Mouse (Mus musculus) lung, postnatal 0 days (tissue): ENCODE data around the gene Tubg2. TPM values are rescaled to one million over a fixed set of nuclear protein-coding genes. Genes with fewer than 3 reads are reported as not detected.

ENCODE experiments used
- ATAC-seq: fragments of 200-750 bp; cut with Nextera tagmentation; 2 replicates; pipeline ENCODE4 v1.8.0; 2017; ENCODE audit warnings: moderate library complexity
- DNase-seq: peaks from one replicate; pipeline ENCODE4 v3.0.0-alpha.2; 2016; ENCODE audit warnings: low spot score
- H3K27ac ChIP-seq: fragments of 300-500 bp; sonication (generic); 2 replicates; pipeline ENCODE4 v1.5.1; 2014; ENCODE audit warnings: antibody characterized with exemption, mild to moderate bottlenecking, low read length, mixed read lengths
- H3K27me3 ChIP-seq: fragments of 300-500 bp; sonication (generic); replicated peaks from 2 replicates; pipeline ENCODE4 v1.6.1; 2014; ENCODE audit warnings: low read length, mixed read lengths; ENCODE audit not compliant: insufficient read depth
- H3K36me3 ChIP-seq: fragments of 300-500 bp; sonication (generic); 2 replicates; pipeline ENCODE4 v1.6.1; 2014; ENCODE audit warnings: low read length, mixed read lengths; ENCODE audit not compliant: insufficient read depth
- H3K4me1 ChIP-seq: fragments of 300-500 bp; sonication (generic); 2 replicates; pipeline ENCODE4 v1.6.1; 2014; ENCODE audit warnings: antibody characterized with exemption, low read depth, low read length, mixed read lengths; ENCODE audit not compliant: insufficient read depth
- H3K4me2 ChIP-seq: fragments of 300-500 bp; sonication (generic); replicated peaks from 2 replicates; pipeline ENCODE4 v1.6.1; 2014; ENCODE audit warnings: low read depth, mild to moderate bottlenecking, low read length, moderate library complexity, mixed read lengths
- H3K4me3 ChIP-seq: fragments of 300-500 bp; sonication (generic); 2 replicates; pipeline ENCODE4 v1.5.1; 2014; ENCODE audit warnings: low read depth, low read length
- H3K9ac ChIP-seq: fragments of 300-500 bp; sonication (generic); replicated peaks from 2 replicates; pipeline ENCODE4 v1.6.1; 2014; ENCODE audit warnings: low read depth, mild to moderate bottlenecking
- H3K9me3 ChIP-seq: fragments of 300-500 bp; sonication (generic); 2 replicates; pipeline ENCODE4 v1.6.1; 2016; ENCODE audit warnings: low read length, mixed read lengths
- CTCF ChIP-seq: IDR thresholded peaks from 2 replicates; pipeline ENCODE4 v1.5.1; 2016; ENCODE audit warnings: antibody characterized with exemption, mild to moderate bottlenecking
- EP300 ChIP-seq: IDR thresholded peaks from 2 replicates; pipeline ENCODE4 v1.6.1; 2016; ENCODE audit warnings: antibody characterized with exemption, mild to moderate bottlenecking, control low read depth
- WGBS: fragments of 180-500 bp; shearing (Covaris S2); extraction: QIAGEN DNeasy Blood & Tissue Kit; methylation state at CpG from one replicate; pipeline ENCODE4 v1.1.7; 2014; 5-methylcytosine and 5-hydroxymethylcytosine counted together
- polyA plus RNA-seq: library from polyadenylated mRNA; unstranded; fragments of >200 nt; fragmentation: Nextera tagmentation; extraction: Ambion mirVana; gene quantifications from 2 replicates; pipeline ENCODE4 v1.2.1, GENCODE M21; 2015

Gene Tubg2
- polyA plus RNA-seq, 1 experiment from 2014 or later: 2.3 TPM

DNA sequence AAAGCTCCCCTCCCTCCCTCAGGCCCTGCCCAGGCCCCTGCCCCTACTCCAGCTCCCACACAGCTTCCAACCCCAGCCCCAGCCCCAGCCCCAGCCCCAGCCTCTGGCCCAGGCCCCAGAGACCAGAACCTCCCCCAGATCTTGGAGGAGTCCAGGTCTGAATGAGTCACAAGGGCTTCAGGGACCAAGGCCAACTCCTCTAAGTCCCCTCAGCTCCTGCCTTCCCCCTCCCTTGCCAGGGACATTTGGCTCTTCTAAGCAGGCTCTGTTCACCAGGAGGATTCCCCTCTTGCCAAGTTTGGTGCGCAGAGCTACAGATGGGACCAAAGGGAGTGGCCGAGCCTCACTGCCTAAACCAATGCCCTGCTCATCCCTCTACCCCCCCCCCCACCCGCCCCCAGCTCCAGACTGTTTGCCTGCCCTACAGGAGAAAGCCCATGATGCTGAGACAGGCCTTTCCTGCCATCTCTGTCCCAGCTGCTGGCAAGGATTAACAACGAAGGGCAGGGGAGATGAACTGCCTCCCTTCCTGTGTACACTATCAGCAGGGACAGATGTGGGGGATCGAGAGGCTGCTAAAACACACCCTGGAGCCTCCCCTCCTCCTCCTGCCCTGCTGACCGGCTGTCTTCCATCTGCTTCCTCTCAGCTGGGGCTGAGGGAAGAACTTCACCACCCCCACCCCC is 33.9 kb downstream of the Tubg2 start:
- Histone ChIP-seq H3K27ac (peak overlapping the region; percentile 71), H3K9ac (0 out of 2 replicates have a peak overlapping the region, but pooled peaks have one; percentile 13), H3K27me3 (no peaks in the 10 kb centered on the region), H3K4me2 (no peak overlapping the region), H3K9me3 (no peaks in the 10 kb centered on the region), H3K4me1 (no peaks in the 10 kb centered on the region; the same call in 1 of the 2 replicates), H3K36me3 (peaks cover 4% of the 10 kb centered on the region; the same call in 1 of the 2 replicates), H3K4me3 (no peak overlapping the region)
- 13% methylated on average over 5 of the region's 6 CpGs for WGBS
- ATAC-seq: peak; percentile 85
- DNase-seq: peak; percentile 93
- TF ChIP-seq CTCF (no peak), EP300 (no peak)

DNA sequence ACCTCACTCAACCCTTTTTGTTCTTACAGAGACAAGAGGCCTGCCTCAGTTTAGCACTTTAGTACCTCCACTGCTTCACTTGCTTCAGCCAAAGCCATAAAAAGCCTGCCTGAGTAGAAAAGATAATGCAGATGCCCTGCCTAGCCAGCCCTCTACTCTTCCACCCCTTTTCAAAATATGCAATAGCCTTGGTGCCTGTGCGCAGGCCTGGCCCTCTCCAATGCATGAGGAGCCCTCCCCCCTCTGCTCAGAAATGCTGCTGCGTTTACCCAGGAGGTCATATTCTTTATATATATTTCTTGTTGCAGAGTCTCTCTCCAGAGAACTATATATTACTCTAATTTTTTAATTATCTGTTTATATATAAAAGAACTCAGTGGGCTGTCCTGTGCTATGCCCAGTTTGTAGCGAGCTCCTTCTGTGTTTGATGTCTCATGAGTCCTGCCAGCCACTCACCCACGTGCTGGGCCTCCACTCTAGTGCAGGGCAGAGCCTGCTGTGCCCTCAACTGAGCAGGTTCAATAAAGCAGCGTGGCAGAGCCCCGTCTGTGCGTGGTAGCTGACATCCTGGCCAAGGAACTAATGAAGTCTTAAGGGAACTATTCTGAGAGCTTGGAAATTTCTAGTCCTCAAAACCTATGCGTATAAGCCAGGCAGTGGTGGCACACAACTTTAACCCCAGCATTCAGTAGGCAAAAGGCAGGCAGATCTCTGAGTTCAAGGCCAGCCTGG is 34.6 kb downstream of the Tubg2 start:
- TF ChIP-seq EP300 (no peak), CTCF (no peak)
- no peak for DNase-seq
- H3K36me3 ChIP-seq: peaks cover 4% of the 10 kb centered on the region; the same call in 1 of the 2 replicates
- no peak overlapping the region for H3K9ac ChIP-seq
- no peaks in the 10 kb centered on the region for H3K9me3 ChIP-seq
- 40% methylated on average over 8 of the region's 8 CpGs for WGBS
- no peak overlapping the region for H3K4me2 ChIP-seq
- H3K4me1 ChIP-seq: no peaks in the 10 kb centered on the region; the same call in 1 of the 2 replicates
- no peak overlapping the region for H3K4me3 ChIP-seq
- peak overlapping the region; percentile 71 for H3K27ac ChIP-seq
- no peaks in the 10 kb centered on the region for H3K27me3 ChIP-seq
- no peak; the same call in 1 of the 2 replicates for ATAC-seq

DNA sequence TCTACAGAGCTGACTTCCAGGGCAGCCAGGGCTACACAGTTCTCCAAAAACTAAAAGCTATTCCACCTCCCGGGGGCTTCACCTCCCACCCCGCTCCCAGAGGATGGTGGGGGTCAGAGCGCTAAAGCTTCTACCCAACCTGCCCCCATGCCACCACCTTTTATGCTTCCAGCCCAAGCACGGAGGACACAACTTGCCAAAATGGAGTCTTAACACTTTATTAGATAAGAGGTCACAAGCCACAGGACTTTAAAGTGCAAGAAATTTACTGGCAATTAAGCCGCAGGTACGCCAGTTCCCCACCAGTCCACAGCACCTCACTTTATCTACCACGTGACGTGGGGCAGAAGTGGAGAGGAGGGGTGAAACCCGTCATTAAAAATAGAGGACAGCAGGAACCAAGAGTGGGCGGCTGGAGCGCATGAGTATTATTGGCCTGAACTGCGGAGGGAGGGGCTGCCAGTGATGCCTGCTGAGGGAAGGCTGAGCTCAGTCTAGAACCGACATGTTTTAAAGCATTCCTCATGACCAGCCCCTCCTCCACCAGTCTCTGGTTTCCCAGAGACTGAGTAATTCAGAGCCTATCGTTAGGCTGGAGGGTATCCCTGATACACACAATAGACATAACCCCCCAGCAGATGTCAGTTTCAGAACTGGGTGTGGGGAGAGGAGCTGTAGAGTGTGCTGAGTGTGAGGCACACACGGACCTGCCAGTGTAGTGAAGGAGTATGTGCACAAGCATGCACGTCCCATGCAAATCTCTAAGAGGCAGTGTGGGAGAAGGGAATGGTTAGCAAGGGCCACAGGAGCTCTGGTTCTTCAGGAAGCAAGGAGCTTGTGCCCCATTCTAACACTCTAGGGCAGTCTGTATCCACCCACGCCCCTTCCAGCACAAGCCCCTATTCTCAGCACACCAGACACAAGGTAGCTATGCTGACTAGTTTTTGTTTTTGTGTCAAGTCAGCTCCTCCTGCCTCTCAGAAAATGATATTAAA is 35.5 kb downstream of the Tubg2 start:
- Histone ChIP-seq H3K27ac (0 out of 2 replicates have a peak overlapping the region, but pooled peaks have one; percentile 9), H3K4me2 (no peak overlapping the region), H3K36me3 (peaks cover 4% of the 10 kb centered on the region; the same call in 1 of the 2 replicates), H3K9ac (no peak overlapping the region), H3K27me3 (no peaks in the 10 kb centered on the region), H3K4me1 (no peaks in the 10 kb centered on the region; the same call in 1 of the 2 replicates), H3K9me3 (no peaks in the 10 kb centered on the region), H3K4me3 (no peak overlapping the region)
- TF ChIP-seq EP300: no peak
- TF ChIP-seq CTCF: no peak
- WGBS: 50% methylated on average over 17 of the region's 17 CpGs
- ATAC-seq (no peak), DNase-seq (no peak)

- Histone ChIP-seq H3K4me3 (no peak overlapping the region), H3K36me3 (peaks cover 11% of the 10 kb centered on the region; the same call in 1 of the 2 replicates), H3K27me3 (no peaks in the 10 kb centered on the region), H3K27ac (no peak overlapping the region), H3K9me3 (no peaks in the 10 kb centered on the region), H3K9ac (no peak overlapping the region), H3K4me1 (no peaks in the 10 kb centered on the region; the same call in 1 of the 2 replicates), H3K4me2 (no peak overlapping the region)
- ATAC-seq (no peak), DNase-seq (no peak)
- TF ChIP-seq EP300 (no peak), CTCF (no peak)
- 65% methylated on average over 4 of the region's 4 CpGs for WGBS
Observed at GRCm38 (mm10) chr11:101191919-101192470, 36.3 kb downstream of the Tubg2 start.

- TF ChIP-seq CTCF (no peak), EP300 (no peak)
- WGBS: 81% methylated on average over 6 of the region's 6 CpGs
- H3K9me3 ChIP-seq: no peaks in the 10 kb centered on the region
- no peak overlapping the region for H3K4me2 ChIP-seq
- H3K4me3 ChIP-seq: no peak overlapping the region
- H3K36me3 ChIP-seq: peaks cover 18% of the 10 kb centered on the region
- no peaks in the 10 kb centered on the region for H3K27me3 ChIP-seq
- H3K27ac ChIP-seq: no peak overlapping the region
- ATAC-seq (no peak), DNase-seq (no peak)
- no peaks in the 10 kb centered on the region; the same call in 1 of the 2 replicates for H3K4me1 ChIP-seq
- no peak overlapping the region for H3K9ac ChIP-seq
Observed at GRCm38 (mm10) chr11:101192646-101193045, 36.9 kb downstream of the Tubg2 start.
